Mouse (Mus musculus) liver, embryonic 14.5 days (tissue): ENCODE measurements around the gene Sec14l3.

Experiments
- CTCF ChIP-seq: IDR thresholded peaks from 2 replicates; pipeline ENCODE4 v1.5.1; 2016; ENCODE audit warnings: antibody characterized with exemption, low read depth, control low read depth
- EP300 ChIP-seq: IDR thresholded peaks from 2 replicates; pipeline ENCODE4 v1.6.1; 2016; ENCODE audit warnings: antibody characterized with exemption, low read depth

DNA sequence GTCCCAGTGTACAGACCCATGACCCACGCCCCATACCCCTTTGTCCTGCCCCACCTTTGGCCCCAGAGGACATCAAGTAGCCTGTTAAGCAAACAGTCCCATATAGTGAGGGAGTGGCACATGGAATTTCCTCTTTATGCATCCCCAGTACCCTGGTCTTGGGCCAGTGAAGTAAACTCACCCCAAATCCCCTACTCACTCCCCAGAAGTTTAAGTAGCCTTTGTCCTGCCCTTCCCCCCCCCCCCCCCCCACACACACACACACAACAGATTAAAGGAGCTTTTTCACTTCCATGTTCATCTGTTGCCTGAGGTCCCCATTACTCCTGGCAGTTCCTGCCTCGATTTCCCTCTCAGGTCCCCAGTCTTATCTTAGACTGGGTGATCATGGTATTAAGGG is 41.3 kb upstream of the Sec14l3 start:
- TF ChIP-seq CTCF: no peak
- no peak for TF ChIP-seq EP300
